Mouse (Mus musculus) embryonic facial prominence, embryonic 14.5 days (tissue): ENCODE measurements around the gene Dph3. TPM values are rescaled to one million over a fixed set of nuclear protein-coding genes. Genes with fewer than 3 reads are reported as not detected.
"Not testable (repeated sequence)": the region's sequence is repeated elsewhere in the genome, so short reads cannot be mapped to it uniquely, and the experiment has no call there.

Experiments used
- ATAC-seq: fragments of 200-750 bp; cut with Nextera tagmentation; 2 replicates; pipeline ENCODE4 v1.8.0; 2017; ENCODE audit warnings: low read depth, moderate number of reproducible peaks, moderate TSS enrichment
- DNase-seq: peaks from one replicate; pipeline ENCODE4 v3.0.0-alpha.2; 2015; ENCODE audit warnings: low spot score
- H3K27ac ChIP-seq: fragments of 300-500 bp; sonication (generic); replicated peaks from 2 replicates; pipeline ENCODE4 v1.5.1; 2014; ENCODE audit warnings: low read depth, mild to moderate bottlenecking, low read length, moderate library complexity
- H3K27me3 ChIP-seq: fragments of 300-500 bp; sonication (generic); replicated peaks from 2 replicates; pipeline ENCODE4 v1.6.1; 2014; ENCODE audit warnings: low read length; ENCODE audit not compliant: control insufficient read depth, insufficient read depth
- H3K36me3 ChIP-seq: fragments of 300-500 bp; sonication (generic); 2 replicates; pipeline ENCODE4 v1.6.1; 2014; ENCODE audit warnings: low read length, mixed read lengths; ENCODE audit not compliant: control insufficient read depth, insufficient read depth
- H3K4me1 ChIP-seq: fragments of 300-500 bp; sonication (generic); 2 replicates; pipeline ENCODE4 v1.6.1; 2014; ENCODE audit warnings: antibody characterized with exemption, low read length; ENCODE audit not compliant: control insufficient read depth, insufficient read depth
- H3K4me2 ChIP-seq: fragments of 300-500 bp; sonication (generic); 2 replicates; pipeline ENCODE4 v1.6.1; 2014; ENCODE audit warnings: low read depth, mild to moderate bottlenecking, low read length, moderate library complexity, mixed read lengths
- H3K4me3 ChIP-seq: fragments of 300-500 bp; sonication (generic); 2 replicates; pipeline ENCODE4 v1.5.1; 2014; ENCODE audit warnings: low read depth, mild to moderate bottlenecking, low read length
- H3K9ac ChIP-seq: fragments of 300-500 bp; sonication (generic); 2 replicates; pipeline ENCODE4 v1.6.1; 2014; ENCODE audit warnings: low read depth, mild to moderate bottlenecking, low read length, moderate library complexity, mixed read lengths
- H3K9me3 ChIP-seq: fragments of 300-500 bp; sonication (generic); 2 replicates; pipeline ENCODE4 v1.6.1; 2016; ENCODE audit warnings: low read length; ENCODE audit not compliant: control insufficient read depth
- WGBS: fragments of 180-500 bp; shearing (Covaris S2); extraction: QIAGEN DNeasy Blood & Tissue Kit; methylation state at CpG from one replicate; pipeline ENCODE4 v1.1.7; 2014; 5-methylcytosine and 5-hydroxymethylcytosine counted together
- polyA plus RNA-seq: library from polyadenylated mRNA; unstranded; fragments of >200 nt; fragmentation: Nextera tagmentation; extraction: Ambion mirVana; gene quantifications from 2 replicates; pipeline ENCODE4 v1.2.1, GENCODE M21; 2014

The Dph3 gene
- polyA plus RNA-seq, 1 experiment from 2014 or later: 100 TPM

DNA sequence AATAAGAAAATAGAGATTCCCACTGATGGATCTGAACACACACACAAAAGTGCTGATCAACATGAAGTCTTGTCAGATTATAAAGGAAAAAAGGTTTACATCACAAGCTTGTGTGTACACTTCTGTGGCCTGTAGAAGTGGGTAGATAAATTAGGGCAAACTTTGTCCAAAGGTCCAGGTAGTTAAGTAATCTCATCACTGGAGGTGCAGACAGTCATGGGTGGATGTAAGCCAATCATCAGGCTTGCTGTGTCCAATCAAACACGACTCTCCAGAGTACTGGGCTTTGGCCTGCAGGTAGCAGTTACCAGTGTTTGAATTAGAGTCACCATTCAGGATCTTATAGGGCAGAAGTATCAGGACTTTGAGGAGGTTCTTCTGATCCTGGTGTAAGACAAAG lies 7.5 kb upstream of the Dph3 start:
- ATAC-seq (no peak), DNase-seq (no peak)
- Histone ChIP-seq H3K36me3 (peaks cover 43% of the 10 kb centered on the region), H3K9me3 (no peaks in the 10 kb centered on the region), H3K27ac (no peak overlapping the region), H3K4me2 (no peak overlapping the region), H3K27me3 (no peaks in the 10 kb centered on the region), H3K4me3 (no peak overlapping the region), H3K9ac (no peak overlapping the region), H3K4me1 (peaks cover 4% of the 10 kb centered on the region; the same call in 1 of the 2 replicates)
- 81% methylated on average over 1 of the region's 1 CpGs for WGBS

- Histone ChIP-seq H3K4me1 (peaks cover 8% of the 10 kb centered on the region), H3K27me3 (no peaks in the 10 kb centered on the region), H3K36me3 (peaks cover 32% of the 10 kb centered on the region; the same call in 1 of the 2 replicates), H3K9ac (no peak overlapping the region), H3K27ac (no peak overlapping the region), H3K9me3 (no peaks in the 10 kb centered on the region), H3K4me2 (no peak overlapping the region), H3K4me3 (no peak overlapping the region)
- 52% methylated on average over 4 of the region's 4 CpGs for WGBS
- ATAC-seq: no peak
- DNase-seq: no peak
These were observed 6.2 kb upstream of the Dph3 start for GRCm38 (mm10) chr14:32091704-32092103.

GRCm38 (mm10) chr14:32091124-32091523 lies 5.6 kb upstream of the Dph3 start:
- Histone ChIP-seq H3K4me2 (no peak overlapping the region), H3K27ac (no peak overlapping the region), H3K4me1 (peaks cover 14% of the 10 kb centered on the region), H3K27me3 (no peaks in the 10 kb centered on the region), H3K9me3 (no peaks in the 10 kb centered on the region), H3K36me3 (peaks cover 27% of the 10 kb centered on the region; the same call in 1 of the 2 replicates), H3K9ac (no peak overlapping the region), H3K4me3 (no peak overlapping the region)
- no peak for ATAC-seq
- 45% methylated on average over 4 of the region's 4 CpGs for WGBS
- peak; percentile 7 for DNase-seq

DNA sequence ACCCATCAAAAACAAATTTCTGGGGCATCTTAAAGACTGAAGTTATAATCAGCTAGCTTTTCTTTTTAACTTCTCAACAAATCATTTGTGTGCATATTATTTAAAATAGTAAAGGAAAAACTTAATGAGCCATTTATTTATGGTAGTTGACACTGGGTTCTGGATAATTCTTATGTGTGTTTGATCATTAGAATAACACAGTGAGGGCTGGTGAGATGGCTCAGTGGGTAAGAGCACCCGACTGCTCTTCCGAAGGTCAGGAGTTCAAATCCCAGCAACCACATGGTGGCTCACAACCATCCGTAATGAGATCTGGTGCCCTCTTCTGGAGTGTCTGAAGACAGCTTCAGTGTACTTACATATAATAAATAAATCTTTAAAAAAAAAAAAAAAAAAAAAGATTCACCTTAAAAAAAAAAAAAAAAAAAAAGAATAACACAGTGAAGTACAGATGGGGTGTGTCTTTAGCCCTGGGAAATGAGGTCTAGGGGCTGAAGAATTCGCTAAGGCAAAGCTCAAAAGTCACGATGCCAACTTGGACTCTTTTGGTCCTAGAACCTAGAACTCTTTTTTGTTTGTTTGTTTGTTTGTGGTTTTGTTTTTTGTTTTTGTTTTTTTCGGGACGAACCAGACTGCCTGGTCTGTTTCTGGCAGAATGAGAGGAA lies 2.2 kb upstream of the Dph3 start:
- H3K9ac ChIP-seq, H3K27me3 ChIP-seq, H3K27ac ChIP-seq, H3K9me3 ChIP-seq, H3K4me2 ChIP-seq, H3K4me3 ChIP-seq, DNase-seq, ATAC-seq: not testable (repeated sequence)
- Histone ChIP-seq H3K36me3 (peaks cover 11% of the 10 kb centered on the region), H3K4me1 (peaks cover 17% of the 10 kb centered on the region)
- 86% methylated on average over 7 of the region's 7 CpGs for WGBS

DNA sequence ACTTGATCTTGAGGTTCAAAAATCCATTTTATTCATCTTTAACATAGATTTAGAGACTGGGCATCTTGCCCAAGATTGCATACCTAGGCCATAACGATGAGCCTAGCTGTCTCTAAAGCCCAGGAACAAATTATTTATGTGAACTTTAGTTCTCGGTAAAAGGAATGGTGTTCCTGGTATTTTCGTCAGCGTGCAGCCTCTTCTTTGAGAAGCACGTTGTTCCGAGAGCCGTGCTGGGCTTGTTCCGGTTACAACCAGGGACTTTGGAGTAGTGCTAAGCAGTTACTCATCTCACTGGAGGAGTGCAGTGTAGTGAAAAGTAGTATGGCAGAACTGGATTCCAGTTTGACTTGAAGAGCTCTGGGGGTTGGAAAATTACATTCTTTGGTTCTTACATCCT lies 697 bp upstream of the Dph3 start:
- H3K9me3 ChIP-seq: no peaks in the 10 kb centered on the region
- H3K4me3 ChIP-seq: peak overlapping the region; percentile 67
- peak overlapping the region; percentile 74 for H3K9ac ChIP-seq
- peaks cover 18% of the 10 kb centered on the region for H3K36me3 ChIP-seq
- no peak for ATAC-seq
- peak; percentile 24 for DNase-seq
- H3K27me3 ChIP-seq: no peaks in the 10 kb centered on the region
- peaks cover 13% of the 10 kb centered on the region for H3K4me1 ChIP-seq
- peak overlapping the region; percentile 89 for H3K27ac ChIP-seq
- WGBS: 28% methylated on average over 8 of the region's 8 CpGs
- H3K4me2 ChIP-seq: peak overlapping the region; percentile 72

DNA sequence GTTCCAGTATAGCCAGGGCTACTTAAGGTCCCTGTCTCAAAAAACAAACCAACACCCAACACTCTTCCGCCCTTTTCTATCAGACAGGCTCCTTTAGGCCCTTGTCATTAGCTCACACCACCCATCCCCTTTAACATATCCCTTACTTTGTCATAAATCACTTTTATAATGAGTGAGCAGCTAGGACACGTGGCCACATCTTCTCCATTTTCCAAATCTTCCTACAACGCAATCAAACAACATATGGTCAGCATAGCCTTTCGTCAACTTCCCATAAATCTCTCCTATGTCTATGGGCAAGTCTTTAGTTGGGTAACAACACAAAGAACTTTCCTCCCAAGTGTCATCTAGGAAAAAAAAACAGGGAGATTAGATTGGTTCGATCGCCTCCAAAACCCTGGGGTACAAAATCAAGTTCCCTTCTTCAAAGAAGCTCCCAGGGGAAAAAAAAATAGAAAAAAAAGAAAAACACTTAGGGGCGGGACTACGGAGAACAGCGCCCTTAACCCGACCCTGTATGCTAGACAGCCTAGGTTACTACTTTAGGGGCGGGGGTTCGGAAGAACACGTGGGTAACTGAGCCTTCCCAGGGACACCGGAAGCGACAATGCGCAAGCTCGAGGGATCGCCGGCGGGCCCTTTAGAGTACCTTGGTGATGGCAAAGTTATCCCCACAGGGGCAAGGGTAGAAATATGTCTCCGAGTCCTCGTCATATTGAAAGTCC lies 606 bp downstream of the Dph3 start, which contains the start of gene Oxnad1:
Gene Oxnad1 (plus strand): TSS at position 614 of the 725 bp plus-strand sequence.
- peak within 1 kb of the TSS; percentile 67 for H3K4me3 ChIP-seq

GRCm38 (mm10) chr14:32083466-32083865 lies 2.1 kb downstream of the Dph3 start:
- Histone ChIP-seq H3K27me3 (no peaks in the 10 kb centered on the region), H3K36me3 (peaks cover 22% of the 10 kb centered on the region), H3K4me2 (no peak overlapping the region), H3K9ac (no peak overlapping the region), H3K4me3 (no peak overlapping the region), H3K4me1 (peaks cover 13% of the 10 kb centered on the region), H3K27ac (no peak overlapping the region), H3K9me3 (no peaks in the 10 kb centered on the region)
- ATAC-seq: no peak
- 90% methylated on average over 2 of the region's 2 CpGs for WGBS
- DNase-seq: no peak

More for the DNA sequence above, 606 bp downstream of the Dph3 start, which contains the start of gene Oxnad1:
- H3K4me1 ChIP-seq: peaks cover 13% of the 10 kb centered on the region
- ATAC-seq (peak; percentile 95), DNase-seq (peak; percentile 96)
- H3K27me3 ChIP-seq: no peaks in the 10 kb centered on the region
- H3K9me3 ChIP-seq: no peaks in the 10 kb centered on the region
- peak within 1 kb of the TSS; percentile 74 for H3K9ac ChIP-seq
- 3% methylated on average over 22 of the region's 22 CpGs for WGBS
- H3K36me3 ChIP-seq: peaks cover 22% of the 10 kb centered on the region
- H3K27ac ChIP-seq: peak within 1 kb of the TSS; percentile 89
- H3K4me2 ChIP-seq: peak within 1 kb of the TSS; percentile 72

GRCm38 (mm10) chr14:32082891-32083290 lies 2.6 kb downstream of the Dph3 start:
- Histone ChIP-seq H3K36me3 (peaks cover 22% of the 10 kb centered on the region), H3K27me3 (no peaks in the 10 kb centered on the region), H3K4me3 (no peak overlapping the region), H3K4me1 (peaks cover 13% of the 10 kb centered on the region), H3K27ac (no peak overlapping the region), H3K9ac (no peak overlapping the region), H3K4me2 (no peak overlapping the region), H3K9me3 (no peaks in the 10 kb centered on the region)
- ATAC-seq (no peak), DNase-seq (no peak)
- 91% methylated on average over 6 of the region's 6 CpGs for WGBS
